Mouse (Mus musculus) bone marrow, adult 2 months (tissue): ENCODE data around the gene Ccdc151. TPM values are rescaled to one million over a fixed set of nuclear protein-coding genes. Genes with fewer than 3 reads are reported as not detected.

Source experiments
- H3K27ac ChIP-seq: fragments of 200-500 bp; 2 replicates; pipeline ENCODE4 v1.5.1; 2012; ENCODE audit warnings: low read depth, mild to moderate bottlenecking, control low read depth, inconsistent platforms, low read length; ENCODE audit not compliant: control insufficient read depth, poor library complexity, insufficient read depth
- H3K4me1 ChIP-seq: fragments of 200-500 bp; 2 replicates; pipeline ENCODE4 v1.6.1; 2011; ENCODE audit warnings: low read length; ENCODE audit not compliant: control insufficient read depth, insufficient read depth
- H3K4me3 ChIP-seq: fragments of 200-500 bp; replicated peaks from 2 replicates; pipeline ENCODE3; 2011; ENCODE audit warnings: mild to moderate bottlenecking, low read depth, low read length, control low read depth; ENCODE audit not compliant: control insufficient read depth
- CTCF ChIP-seq: fragments of 200-500 bp; IDR thresholded peaks from 2 replicates; pipeline ENCODE4 v1.5.1; 2011; ENCODE audit warnings: low read length, control low read depth; ENCODE audit not compliant: control insufficient read depth, insufficient read depth
- POLR2A ChIP-seq: fragments of 200-500 bp; IDR thresholded peaks from 2 replicates; pipeline ENCODE4 v1.6.1; 2011; ENCODE audit warnings: low read depth, mild to moderate bottlenecking, control low read depth, low read length, borderline replicate concordance; ENCODE audit not compliant: control insufficient read depth
- WGBS: fragments of 180-500 bp; shearing (Covaris S2); methylation state at CpG from one replicate; pipeline ENCODE4 v1.1.7; 2018; 5-methylcytosine and 5-hydroxymethylcytosine counted together
- polyA plus RNA-seq: library from polyadenylated mRNA; stranded (reverse); fragments of >200 nt; gene quantifications from 2 replicates; pipeline ENCODE4 v1.2.4, GENCODE M21; 2011; ENCODE audit warnings: low replicate concordance; ENCODE audit not compliant: missing spikeins, insufficient read depth, insufficient read length

The Ccdc151 gene
- polyA plus RNA-seq, result not detected in 2 replicates

- 8% methylated on average over 57 of the region's 57 CpGs for WGBS
- TF ChIP-seq CTCF (no peak; the same call in 1 of the 2 replicates), POLR2A (no peak)
Observed at GRCm38 (mm10) chr9:22002194-22003162, at the start of gene Ccdc151, which contains the start of gene Prkcsh. Ccdc151 (minus strand) TSS chr9:22002634. Prkcsh (plus strand) TSS chr9:22002806.

DNA sequence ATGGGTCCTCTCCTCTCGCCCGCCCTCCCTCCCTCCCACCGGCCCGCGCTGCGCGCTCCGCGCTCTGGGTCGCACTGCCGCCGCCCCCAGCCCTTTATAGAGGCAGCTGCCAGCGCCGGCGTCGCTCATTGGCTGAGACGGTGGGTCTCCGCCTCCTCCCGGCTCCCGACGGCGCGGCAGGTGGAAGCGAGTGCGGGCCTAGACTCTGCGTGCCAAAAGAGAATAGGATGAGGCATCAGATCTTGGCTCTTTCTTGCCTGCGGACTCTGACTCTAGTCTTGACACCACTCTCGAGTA lies 49.5 kb upstream of the Ccdc151 start, which contains the start of gene Elavl3:
TSS of gene Elavl3 (minus strand) at position 66 of the 297 bp plus-strand sequence.
- 2% methylated on average over 28 of the region's 28 CpGs for WGBS
- H3K4me1 ChIP-seq, result no peaks in the 10 kb centered on the region; the same call in 1 of the 2 replicates
- no peak within 1 kb of the TSS for H3K27ac ChIP-seq
- no peak within 1 kb of the TSS for H3K4me3 ChIP-seq
- TF ChIP-seq POLR2A, result no peak
- no peak for TF ChIP-seq CTCF

More at GRCm38 (mm10) chr9:22002194-22003162, at the start of gene Ccdc151, which contains the start of gene Prkcsh:
- peak within 1 kb of the TSS; percentile 88 for H3K4me3 ChIP-seq
- peaks cover 3% of the 10 kb centered on the region for H3K4me1 ChIP-seq
- H3K27ac ChIP-seq, result peak within 1 kb of the TSS; percentile 17

GRCm38 (mm10) chr9:22051161-22051957 lies 48.9 kb upstream of the Ccdc151 start:
- no peak overlapping the region for H3K27ac ChIP-seq
- no peak overlapping the region for H3K4me3 ChIP-seq
- H3K4me1 ChIP-seq, result no peaks in the 10 kb centered on the region; the same call in 1 of the 2 replicates
- TF ChIP-seq POLR2A (no peak), CTCF (no peak)
- WGBS, result 4% methylated on average over 67 of the region's 67 CpGs

DNA sequence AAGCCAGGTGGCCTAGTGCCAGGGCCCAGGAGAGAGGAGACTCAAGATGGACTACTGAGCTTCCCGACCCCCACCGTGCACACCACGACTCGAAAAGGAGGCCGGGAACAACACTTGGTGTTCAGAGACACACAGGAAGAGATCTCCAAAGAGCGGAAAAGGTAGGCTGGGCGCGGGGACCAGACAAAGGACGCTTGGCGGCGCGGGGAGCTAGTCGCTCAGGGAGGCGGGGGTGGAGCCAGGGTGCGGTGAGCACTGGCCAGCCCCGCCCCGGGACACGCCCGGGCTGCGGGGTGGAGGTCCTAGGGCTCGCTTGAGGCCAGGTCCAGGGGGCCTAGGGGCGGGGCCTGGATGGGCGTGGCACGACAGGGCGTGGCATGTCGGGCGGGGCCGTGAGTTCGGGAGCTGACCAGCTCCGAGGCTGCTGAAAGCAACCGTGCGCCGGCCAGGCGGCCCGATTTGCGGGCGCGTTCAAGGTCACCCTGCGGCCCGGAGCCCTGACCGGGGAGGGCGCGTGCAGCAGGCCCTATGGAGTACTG lies 48.0 kb upstream of the Ccdc151 start:
- Histone ChIP-seq H3K4me1 (no peaks in the 10 kb centered on the region), H3K27ac (no peak overlapping the region), H3K4me3 (no peak overlapping the region)
- 2% methylated on average over 43 of the region's 43 CpGs for WGBS
- TF ChIP-seq POLR2A (no peak), CTCF (no peak)

DNA sequence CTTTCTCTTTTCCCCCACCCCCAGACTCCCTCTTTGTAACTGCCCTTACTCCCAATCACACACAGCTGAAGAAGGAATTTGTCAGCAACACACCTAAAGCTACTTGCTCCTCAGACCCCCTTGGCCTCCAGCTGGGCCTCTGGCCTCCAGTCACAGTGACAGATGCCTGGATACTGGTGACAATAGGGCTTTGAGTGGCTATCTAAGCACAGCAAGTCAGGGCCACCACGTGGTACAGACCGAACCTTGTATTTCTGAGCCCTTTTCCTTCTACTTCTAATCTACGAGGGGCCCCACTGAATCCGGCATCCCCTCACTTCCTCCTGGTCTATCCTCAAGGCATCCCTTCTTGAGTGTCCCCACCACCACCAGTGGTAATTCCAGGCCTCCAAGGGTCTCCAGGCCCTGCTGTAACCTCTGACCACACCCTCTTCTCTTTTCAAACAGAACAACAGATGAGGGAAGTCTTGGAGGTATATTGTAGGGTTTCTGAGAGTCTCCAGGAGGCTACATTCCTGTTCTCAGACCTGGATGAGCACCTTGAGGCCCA lies 47.4 kb upstream of the Ccdc151 start:
- Histone ChIP-seq H3K27ac (no peak overlapping the region), H3K4me3 (no peak overlapping the region), H3K4me1 (no peaks in the 10 kb centered on the region)
- WGBS, result 54% methylated on average over 4 of the region's 4 CpGs
- no peak for TF ChIP-seq POLR2A
- TF ChIP-seq CTCF, result no peak

GRCm38 (mm10) chr9:22049315-22049714 lies 46.9 kb upstream of the Ccdc151 start:
- TF ChIP-seq CTCF, result no peak
- TF ChIP-seq POLR2A, result no peak
- Histone ChIP-seq H3K27ac (no peak overlapping the region), H3K4me1 (no peaks in the 10 kb centered on the region), H3K4me3 (no peak overlapping the region)
- WGBS, result 69% methylated on average over 11 of the region's 11 CpGs

GRCm38 (mm10) chr9:22047329-22047728 lies 44.9 kb upstream of the Ccdc151 start:
- no peak overlapping the region for H3K27ac ChIP-seq
- WGBS, result 58% methylated on average over 9 of the region's 9 CpGs
- H3K4me1 ChIP-seq, result no peaks in the 10 kb centered on the region
- no peak overlapping the region for H3K4me3 ChIP-seq
- TF ChIP-seq POLR2A (no peak), CTCF (no peak)
